Mouse (Mus musculus): ENCODE results near the gene Znhit2.

DNA sequence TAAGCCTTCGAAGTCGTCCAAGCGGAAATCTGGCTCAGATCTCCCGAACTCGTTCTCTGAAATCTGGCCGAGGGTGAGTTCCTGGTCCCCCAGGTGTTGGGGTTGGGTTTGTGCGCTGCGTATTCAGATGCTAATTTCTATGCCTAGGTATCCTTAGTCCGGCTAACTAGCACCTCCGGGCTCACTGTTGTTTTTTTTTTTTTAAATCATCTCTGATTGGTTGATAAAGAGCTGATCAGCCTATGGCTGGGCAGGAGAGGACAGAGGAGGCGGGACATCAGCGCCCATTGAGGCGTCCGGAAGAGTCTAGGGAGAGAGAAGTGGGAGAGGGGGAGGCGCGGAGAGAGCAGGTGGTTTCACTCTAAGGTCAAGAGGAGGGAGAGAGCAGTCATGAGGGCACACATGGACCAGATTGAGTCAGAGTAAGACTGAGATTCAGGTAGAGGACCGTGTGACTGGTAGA, 24.5 kb downstream of the Znhit2 start:
- no peak for TF ChIP-seq POLR2A (IDR thresholded peaks at IDR 0.05; ENCODE audit: low read depth, low read length)
- no peak for TF ChIP-seq CTCF (conservative IDR thresholded peaks at IDR 0.05; ENCODE audit: insufficient read depth, insufficient read length, low read depth, low read length)
